ENCODE assay signal across 21 mouse cellular contexts in the genomic region with DNA sequence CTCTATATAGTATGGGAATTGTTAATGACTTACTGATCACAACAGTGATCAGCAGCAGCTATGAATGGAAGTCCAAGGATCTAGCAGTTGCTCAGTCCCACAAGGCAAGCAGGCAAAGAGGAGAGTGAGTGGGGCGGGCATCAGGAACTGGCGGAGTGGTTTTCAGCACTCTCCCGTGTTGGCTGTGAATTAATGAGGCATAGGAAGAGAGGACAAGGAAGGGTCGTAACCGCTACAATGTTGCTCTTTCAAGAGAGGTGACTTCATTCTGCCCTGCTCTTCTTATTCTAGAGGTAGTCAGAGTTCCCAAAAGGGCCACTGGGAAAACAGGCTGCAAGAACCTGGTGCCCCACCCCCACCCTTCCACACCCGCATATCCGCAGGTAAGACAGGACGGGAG.
DNase-seq lines count a peak whose midpoint lies in the region; ATAC-seq and TF ChIP-seq lines count a peak whose summit lies in the region.
"Had no signal": no experiment of that assay in that cellular context is flagged by ENCODE, and none has a peak within 500 bp of the region (broad histone marks: within the 10 kb centered on the region; RNA-seq: fewer than 3 reads in every experiment).

No protein-coding gene starts in this region.

- DNase-seq in kidney, adult 8-10 months: no peak
- peak; percentile 74 for DNase-seq in kidney, postnatal 0 days (ENCODE audit: low spot score)
- DNase-seq in kidney, adult 2 months: no peak
- DNase-seq: adrenal gland, adult 2 months; adrenal gland, postnatal 10 days; adrenal gland, postnatal 25 days; cerebellum, adult 11 months; cerebellum, adult 18-20 months; cerebellum, adult 8-10 months; cerebellum, adult 9-11 months; cerebellum, postnatal 14 days; cerebellum, postnatal 36 days; embryo, embryonic 11 days had no signal

- no peak overlapping the region for H3K9ac ChIP-seq in kidney, embryonic 15.5 days
- no peak overlapping the region for H3K9ac ChIP-seq in kidney, postnatal 0 days (ENCODE audit: low read depth, low read length)
- H3K9ac ChIP-seq: embryonic facial prominence, embryonic 13.5 days; embryonic facial prominence, embryonic 15.5 days; forebrain, embryonic 12.5 days had no signal

- WGBS in kidney, embryonic 15.5 days: 42% methylated on average over 8 of the region's 8 CpGs
- WGBS in kidney, postnatal 0 days: 41% methylated on average over 8 of the region's 8 CpGs
- WGBS in kidney, adult 2 months: 59% methylated on average over 8 of the region's 8 CpGs

- no peak overlapping the region for H3K4me3 ChIP-seq in kidney, embryonic 15.5 days (replicated peaks)
- H3K4me3 ChIP-seq in kidney, postnatal 0 days (replicated peaks; ENCODE audit: low read depth, low read length): no peak overlapping the region
- H3K4me3 ChIP-seq in kidney, adult 2 months (ENCODE audit: insufficient read depth, low read depth, low read length): no peak overlapping the region
- H3K4me3 ChIP-seq: embryonic facial prominence, embryonic 13.5 days; embryonic facial prominence, embryonic 15.5 days; erythroblast, embryonic 14.5 days; forebrain, embryonic 10.5 days; forebrain, embryonic 12.5 days had no signal

- no peaks in the 10 kb centered on the region for H3K36me3 ChIP-seq in kidney, embryonic 15.5 days
- H3K36me3 ChIP-seq in kidney, postnatal 0 days (ENCODE audit: insufficient read depth, low read length): no peaks in the 10 kb centered on the region
- H3K36me3 ChIP-seq in kidney, adult 2 months (ENCODE audit: control insufficient read depth, insufficient read depth, low read length): no peaks in the 10 kb centered on the region
- H3K36me3 ChIP-seq: embryonic facial prominence, embryonic 13.5 days; embryonic facial prominence, embryonic 15.5 days; forebrain, embryonic 10.5 days; forebrain, embryonic 12.5 days had no signal

- H3K4me2 ChIP-seq in kidney, embryonic 15.5 days: no peak overlapping the region
- H3K4me2 ChIP-seq in kidney, postnatal 0 days (ENCODE audit: low read length): no peak overlapping the region
- H3K4me2 ChIP-seq: embryonic facial prominence, embryonic 13.5 days; embryonic facial prominence, embryonic 15.5 days; forebrain, embryonic 12.5 days had no signal

- ATAC-seq in kidney, embryonic 15.5 days (replicated peaks; ENCODE audit: low FRiP score): peak; percentile 61
- ATAC-seq in kidney, postnatal 0 days (replicated peaks; ENCODE audit: low FRiP score, low read depth): 0 out of 2 replicates have a peak, but pooled peaks have one; percentile 21
- ATAC-seq: forebrain, embryonic 14.5 days; forebrain, embryonic 16.5 days had no signal

- no peak for TF ChIP-seq POLR2A in kidney, adult 2 months (IDR thresholded peaks at IDR 0.05; ENCODE audit: low read depth, low read length)

- no peaks in the 10 kb centered on the region for H3K9me3 ChIP-seq in kidney, embryonic 15.5 days (replicated peaks)
- H3K9me3 ChIP-seq in kidney, postnatal 0 days (replicated peaks; ENCODE audit: low read length): no peaks in the 10 kb centered on the region
- H3K9me3 ChIP-seq: embryonic facial prominence, embryonic 13.5 days; embryonic facial prominence, embryonic 15.5 days; forebrain, embryonic 10.5 days; forebrain, embryonic 12.5 days had no signal

- H3K4me1 ChIP-seq in kidney, embryonic 15.5 days: peaks cover 58% of the 10 kb centered on the region
- H3K4me1 ChIP-seq in kidney, postnatal 0 days (replicated peaks; ENCODE audit: insufficient read depth, low read length): peaks cover 36% of the 10 kb centered on the region
- H3K4me1 ChIP-seq in kidney, adult 2 months (ENCODE audit: control insufficient read depth, insufficient read depth, low read length): peaks cover 1% of the 10 kb centered on the region

- H3K27ac ChIP-seq in kidney, embryonic 15.5 days: no peak overlapping the region
- H3K27ac ChIP-seq in kidney, postnatal 0 days: no peak overlapping the region
- H3K27ac ChIP-seq in kidney, adult 2 months (ENCODE audit: insufficient read depth, low read depth, low read length): no peak overlapping the region
- H3K27ac ChIP-seq: embryonic facial prominence, embryonic 13.5 days; embryonic facial prominence, embryonic 15.5 days; forebrain, embryonic 10.5 days; forebrain, embryonic 12.5 days had no signal

- H3K27me3 ChIP-seq in kidney, embryonic 15.5 days: no peaks in the 10 kb centered on the region
- no peaks in the 10 kb centered on the region for H3K27me3 ChIP-seq in kidney, postnatal 0 days (ENCODE audit: insufficient read depth, low read length)
- H3K27me3 ChIP-seq in kidney, adult 2 months (replicated peaks; ENCODE audit: control insufficient read depth, insufficient read depth, low read length): no peaks in the 10 kb centered on the region
- H3K27me3 ChIP-seq: embryonic facial prominence, embryonic 13.5 days; embryonic facial prominence, embryonic 15.5 days; forebrain, embryonic 12.5 days had no signal

- no peak for TF ChIP-seq CTCF in kidney, postnatal 0 days (IDR thresholded peaks at IDR 0.05; ENCODE audit: low read depth)
- no peak for TF ChIP-seq CTCF in kidney, adult 2 months (conservative IDR thresholded peaks at IDR 0.05; ENCODE audit: insufficient read depth, insufficient read length, low read depth, low read length)
